Mouse (Mus musculus) midbrain, embryonic 14.5 days (tissue): ENCODE results near the gene Gm17542. TPM values are rescaled to one million over a fixed set of nuclear protein-coding genes. Genes with fewer than 3 reads are reported as not detected.
A peak's percentile ranks its signal among the peaks of the same experiment; 100 is the strongest.
"Not testable (repeated sequence)": the region's sequence is repeated elsewhere in the genome, so short reads cannot be mapped to it uniquely, and the experiment has no call there.

Experiments
- ATAC-seq: fragments of 200-750 bp; cut with Nextera tagmentation; 2 replicates; pipeline ENCODE4 v1.8.0; 2017; ENCODE audit warnings: moderate number of reproducible peaks, moderate library complexity; ENCODE audit not compliant: low FRiP score, low TSS enrichment
- DNase-seq: peaks from one replicate; pipeline ENCODE4 v3.0.0-alpha.2; 2015
- H3K27ac ChIP-seq: fragments of 300-500 bp; sonication (generic); replicated peaks from 2 replicates; pipeline ENCODE4 v1.5.1; 2014; ENCODE audit warnings: mild to moderate bottlenecking, low read depth, low read length, moderate library complexity
- H3K27me3 ChIP-seq: fragments of 300-500 bp; sonication (generic); 2 replicates; pipeline ENCODE4 v1.6.1; 2014; ENCODE audit warnings: low read length, control low read depth, mixed read lengths; ENCODE audit not compliant: control insufficient read depth, insufficient read depth
- H3K36me3 ChIP-seq: fragments of 300-500 bp; sonication (generic); 2 replicates; pipeline ENCODE4 v1.6.1; 2014; ENCODE audit warnings: low read length, control low read depth; ENCODE audit not compliant: control insufficient read depth, insufficient read depth
- H3K4me1 ChIP-seq: fragments of 300-500 bp; sonication (generic); 2 replicates; pipeline ENCODE4 v1.6.1; 2014; ENCODE audit warnings: mild to moderate bottlenecking, antibody characterized with exemption, low read length, control low read depth; ENCODE audit not compliant: control insufficient read depth, insufficient read depth
- H3K4me2 ChIP-seq: fragments of 300-500 bp; sonication (generic); 2 replicates; pipeline ENCODE4 v1.6.1; 2014; ENCODE audit warnings: mild to moderate bottlenecking, low read length, moderate library complexity
- H3K4me3 ChIP-seq: fragments of 300-500 bp; sonication (generic); replicated peaks from 2 replicates; pipeline ENCODE4 v1.5.1; 2014; ENCODE audit warnings: low read depth, low read length
- H3K9ac ChIP-seq: fragments of 300-500 bp; sonication (generic); replicated peaks from 2 replicates; pipeline ENCODE4 v1.6.1; 2014; ENCODE audit warnings: mild to moderate bottlenecking, low read length, moderate library complexity
- H3K9me3 ChIP-seq: fragments of 300-500 bp; sonication (generic); 2 replicates; pipeline ENCODE4 v1.6.1; 2016; ENCODE audit warnings: low read length, control low read depth, mixed read lengths; ENCODE audit not compliant: control insufficient read depth
- WGBS: fragments of 180-500 bp; shearing (Covaris S2); extraction: QIAGEN DNeasy Blood & Tissue Kit; methylation state at CpG from one replicate; pipeline ENCODE4 v1.1.7; 2014; 5-methylcytosine and 5-hydroxymethylcytosine counted together
- polyA plus RNA-seq: library from polyadenylated mRNA; unstranded; fragments of >200 nt; fragmentation: Nextera tagmentation; extraction: Ambion mirVana; gene quantifications from 2 replicates; pipeline ENCODE4 v1.2.1, GENCODE M21; 2014

Gm17542 gene
- polyA plus RNA-seq = not detected in 2 replicates

- not testable (repeated sequence) for H3K9ac ChIP-seq, H3K4me3 ChIP-seq, H3K9me3 ChIP-seq, H3K4me2 ChIP-seq, ATAC-seq, H3K4me1 ChIP-seq, H3K27ac ChIP-seq, DNase-seq, H3K36me3 ChIP-seq, H3K27me3 ChIP-seq
Observed at GRCm38 (mm10) chr10:58718110-58718509, at the start of gene Gm17542. Gene Gm17542 (minus strand): TSS chr10:58718210.

GRCm38 (mm10) chr10:58739779-58740178 lies 21.8 kb upstream of the Gm17542 start:
- DNase-seq (no peak), ATAC-seq (no peak)
- no peak overlapping the region for H3K4me2 ChIP-seq
- no peaks in the 10 kb centered on the region for H3K36me3 ChIP-seq
- H3K9me3 ChIP-seq = no peaks in the 10 kb centered on the region
- no peaks in the 10 kb centered on the region for H3K4me1 ChIP-seq
- no peak overlapping the region for H3K27ac ChIP-seq
- no peak overlapping the region for H3K4me3 ChIP-seq
- H3K27me3 ChIP-seq = no peaks in the 10 kb centered on the region
- H3K9ac ChIP-seq = no peak overlapping the region

- Histone ChIP-seq H3K4me3 (no peak overlapping the region), H3K4me2 (no peak overlapping the region), H3K9me3 (no peaks in the 10 kb centered on the region), H3K27ac (no peak overlapping the region), H3K36me3 (no peaks in the 10 kb centered on the region), H3K9ac (no peak overlapping the region), H3K27me3 (no peaks in the 10 kb centered on the region), H3K4me1 (no peaks in the 10 kb centered on the region)
- DNase-seq (no peak), ATAC-seq (no peak)
- WGBS = 92% methylated on average over 7 of the region's 7 CpGs
Observed at GRCm38 (mm10) chr10:58738152-58738551, 20.1 kb upstream of the Gm17542 start.

DNA sequence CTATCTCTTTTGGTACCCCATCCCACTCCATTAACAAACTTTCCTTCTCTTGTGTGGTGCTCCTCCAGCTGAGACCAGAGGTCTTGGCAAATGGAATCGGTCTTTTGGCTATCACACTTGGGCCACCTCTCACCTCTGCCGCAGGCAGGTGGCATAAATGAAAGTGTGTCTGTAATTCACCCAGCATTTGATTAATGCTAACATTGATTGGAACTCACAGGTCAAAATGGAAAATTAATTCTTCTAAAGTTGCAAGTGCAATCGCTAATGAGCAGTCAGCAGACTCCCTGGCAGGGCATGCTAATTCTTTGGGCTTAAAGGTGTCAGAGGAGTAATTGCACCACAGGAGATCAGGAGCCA lies 3.2 kb downstream of the Gm17542 start:
- ATAC-seq = no peak
- no peak overlapping the region for H3K4me3 ChIP-seq
- DNase-seq = no peak

GRCm38 (mm10) chr10:58713855-58714788 lies 3.9 kb downstream of the Gm17542 start:
- Histone ChIP-seq H3K4me3 (no peak overlapping the region), H3K36me3 (no peaks in the 10 kb centered on the region), H3K9ac (no peak overlapping the region), H3K27ac (no peak overlapping the region), H3K4me1 (no peaks in the 10 kb centered on the region), H3K4me2 (peak overlapping the region; percentile 11; the same call in 1 of the 2 replicates), H3K9me3 (no peaks in the 10 kb centered on the region), H3K27me3 (no peaks in the 10 kb centered on the region)
- ATAC-seq (no peak), DNase-seq (peak; percentile 23)
- WGBS = 66% methylated on average over 24 of the region's 24 CpGs

More for the DNA sequence above, 3.2 kb downstream of the Gm17542 start:
- H3K9ac ChIP-seq = no peak overlapping the region
- no peak overlapping the region for H3K4me2 ChIP-seq
- H3K36me3 ChIP-seq = no peaks in the 10 kb centered on the region
- H3K4me1 ChIP-seq = no peaks in the 10 kb centered on the region
- no peaks in the 10 kb centered on the region for H3K27me3 ChIP-seq
- WGBS = 84% methylated on average over 3 of the region's 3 CpGs
- H3K9me3 ChIP-seq = no peaks in the 10 kb centered on the region
- H3K27ac ChIP-seq = no peak overlapping the region

DNA sequence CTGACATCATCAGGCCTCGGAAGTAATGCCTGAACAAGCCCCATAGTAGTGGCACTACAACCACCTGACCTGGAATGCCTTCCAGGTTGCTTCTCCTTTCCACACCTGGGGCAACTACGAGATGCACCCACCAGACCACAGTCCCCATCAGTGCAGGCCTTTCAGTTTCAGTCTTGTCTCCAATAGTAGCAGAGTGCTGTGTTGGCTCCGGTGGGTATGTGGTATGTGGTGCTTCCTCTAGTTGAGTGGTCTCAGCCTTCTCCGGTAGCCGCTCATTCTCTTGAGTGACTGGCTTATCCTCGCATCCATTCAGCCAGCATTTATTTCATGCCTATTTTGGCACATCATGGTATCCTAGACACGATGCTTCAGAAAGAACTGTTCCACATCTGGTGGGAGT lies 4.8 kb downstream of the Gm17542 start:
- H3K27ac ChIP-seq = no peak overlapping the region
- H3K4me2 ChIP-seq = no peak overlapping the region
- no peak for DNase-seq
- 86% methylated on average over 7 of the region's 7 CpGs for WGBS
- no peak for ATAC-seq
- H3K4me1 ChIP-seq = no peaks in the 10 kb centered on the region
- H3K9ac ChIP-seq = no peak overlapping the region
- H3K36me3 ChIP-seq = no peaks in the 10 kb centered on the region
- H3K27me3 ChIP-seq = no peaks in the 10 kb centered on the region
- no peaks in the 10 kb centered on the region for H3K9me3 ChIP-seq
- H3K4me3 ChIP-seq = no peak overlapping the region

DNA sequence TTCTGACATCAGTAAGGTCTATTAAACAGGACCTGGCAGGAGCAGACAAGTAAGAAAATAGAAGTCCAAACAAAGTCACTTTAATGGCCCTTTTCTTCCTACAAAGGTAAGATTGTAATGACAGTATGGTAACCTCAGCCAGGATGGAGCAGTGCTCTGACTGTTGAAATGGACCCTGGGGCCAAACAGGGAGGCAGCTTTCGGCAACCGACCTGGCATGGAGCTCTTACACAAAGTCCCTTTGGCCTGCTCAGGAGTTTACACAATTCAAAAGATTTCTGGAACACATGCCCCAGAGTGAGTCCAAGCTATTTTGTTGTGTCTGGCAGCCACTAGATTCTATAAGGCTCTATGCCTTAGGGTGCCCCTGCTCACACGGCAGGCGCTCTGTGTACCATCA lies 9.0 kb downstream of the Gm17542 start:
- Histone ChIP-seq H3K27me3 (no peaks in the 10 kb centered on the region), H3K36me3 (no peaks in the 10 kb centered on the region), H3K9ac (no peak overlapping the region), H3K9me3 (no peaks in the 10 kb centered on the region), H3K27ac (no peak overlapping the region), H3K4me3 (no peak overlapping the region), H3K4me2 (no peak overlapping the region), H3K4me1 (no peaks in the 10 kb centered on the region)
- DNase-seq = no peak
- WGBS = 93% methylated on average over 4 of the region's 4 CpGs
- no peak for ATAC-seq

DNA sequence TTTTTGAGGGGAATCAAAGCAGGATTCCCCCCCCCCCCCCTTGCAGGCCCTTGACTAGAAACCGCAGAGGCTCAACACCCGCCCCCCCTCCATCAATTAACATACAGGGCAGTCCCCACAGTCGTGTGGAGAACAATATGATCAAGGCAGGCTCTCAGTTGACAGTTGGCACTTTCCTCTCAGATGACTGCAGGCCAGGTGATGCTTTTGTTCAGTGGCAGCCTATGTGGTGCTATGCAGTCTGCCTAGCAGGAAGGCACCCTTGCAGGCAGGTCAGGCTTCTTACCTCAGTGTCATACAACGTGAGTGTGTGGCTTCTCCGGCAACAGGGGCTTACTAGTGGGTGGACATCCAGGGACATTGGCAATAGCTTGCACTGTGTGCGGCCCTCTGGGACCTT lies 17.4 kb downstream of the Gm17542 start:
- Histone ChIP-seq H3K4me3 (no peak overlapping the region), H3K36me3 (no peaks in the 10 kb centered on the region), H3K9ac (no peak overlapping the region), H3K4me2 (no peak overlapping the region), H3K9me3 (no peaks in the 10 kb centered on the region), H3K4me1 (0 out of 2 replicates have a peak, but pooled peaks cover 8% of the 10 kb centered on the region), H3K27me3 (no peaks in the 10 kb centered on the region), H3K27ac (no peak overlapping the region)
- WGBS = 46% methylated on average over 6 of the region's 6 CpGs
- peak; percentile 23 for DNase-seq
- 0 out of 2 replicates have a peak, but pooled peaks have one; percentile 24 for ATAC-seq

DNA sequence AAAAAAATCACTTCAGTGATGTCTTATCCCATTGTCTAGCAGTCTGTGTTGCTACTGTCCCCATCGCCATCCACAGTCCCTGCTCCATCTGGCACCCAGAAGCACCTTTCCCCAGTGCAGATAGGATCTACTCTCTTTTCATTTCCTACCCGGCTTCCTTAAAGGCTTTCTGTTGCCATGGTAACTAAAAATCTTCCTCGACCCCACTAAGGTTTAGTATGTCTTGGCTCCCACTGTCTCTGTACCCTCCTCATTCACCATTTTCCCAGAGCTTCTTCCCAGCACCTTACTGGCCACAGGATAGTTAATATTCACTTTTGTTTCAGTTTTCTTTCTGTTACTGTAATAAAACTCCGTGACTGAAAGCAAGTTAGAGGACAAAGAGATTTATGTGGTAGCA lies 17.9 kb downstream of the Gm17542 start:
- H3K9me3 ChIP-seq = no peaks in the 10 kb centered on the region
- DNase-seq = peak; percentile 59
- no peaks in the 10 kb centered on the region for H3K36me3 ChIP-seq
- no peak overlapping the region for H3K9ac ChIP-seq
- WGBS = 23% methylated on average over 4 of the region's 4 CpGs
- 0 out of 2 replicates have a peak, but pooled peaks cover 8% of the 10 kb centered on the region for H3K4me1 ChIP-seq
- H3K27me3 ChIP-seq = no peaks in the 10 kb centered on the region
- H3K4me3 ChIP-seq = no peak overlapping the region
- H3K27ac ChIP-seq = no peak overlapping the region
- H3K4me2 ChIP-seq = no peak overlapping the region
- no peak for ATAC-seq
